Mouse (Mus musculus) limb, embryonic 10.5 days (tissue): Measurements from ENCODE around the gene Sec24a. TPM values are rescaled to one million over a fixed set of nuclear protein-coding genes. Genes with fewer than 3 reads are reported as not detected.
"Not testable (repeated sequence)": the region's sequence is repeated elsewhere in the genome, so short reads cannot be mapped to it uniquely, and the experiment has no call there.

Experiments used
- DNase-seq: peaks from one replicate; pipeline ENCODE4 v3.0.0-alpha.2; 2017; ENCODE audit warnings: low spot score
- H3K27ac ChIP-seq: fragments of 300-500 bp; sonication (generic); 2 replicates; pipeline ENCODE4 v1.5.1; 2016; ENCODE audit warnings: mild to moderate bottlenecking
- H3K27me3 ChIP-seq: fragments of 300-500 bp; sonication (generic); 2 replicates; pipeline ENCODE4 v1.6.1; 2016; ENCODE audit warnings: low read depth, mild to moderate bottlenecking; ENCODE audit not compliant: poor library complexity, severe bottlenecking
- H3K36me3 ChIP-seq: fragments of 300-500 bp; sonication (generic); 2 replicates; pipeline ENCODE4 v1.6.1; 2016; ENCODE audit warnings: mild to moderate bottlenecking, moderate library complexity
- H3K4me1 ChIP-seq: fragments of 300-500 bp; sonication (generic); 2 replicates; pipeline ENCODE4 v1.6.1; 2016
- H3K4me3 ChIP-seq: fragments of 300-500 bp; sonication (generic); 2 replicates; pipeline ENCODE4 v1.5.1; 2016; ENCODE audit warnings: mild to moderate bottlenecking, moderate library complexity
- H3K9me3 ChIP-seq: fragments of 300-500 bp; sonication (generic); replicated peaks from 2 replicates; pipeline ENCODE4 v1.6.1; 2016; ENCODE audit warnings: mild to moderate bottlenecking
- WGBS: fragments of 180-500 bp; shearing (Covaris S2); methylation state at CpG from one replicate; pipeline ENCODE4 v1.1.7; 2016; 5-methylcytosine and 5-hydroxymethylcytosine counted together
- polyA plus RNA-seq: library from polyadenylated mRNA; unstranded; fragments of >200 nt; fragmentation: Nextera tagmentation; extraction: Ambion mirVana; gene quantifications from 2 replicates; pipeline ENCODE4 v1.2.1, GENCODE M21; 2016

Gene Sec24a
- polyA plus RNA-seq, 1 experiment from 2014 or later = 13.4 TPM

DNA sequence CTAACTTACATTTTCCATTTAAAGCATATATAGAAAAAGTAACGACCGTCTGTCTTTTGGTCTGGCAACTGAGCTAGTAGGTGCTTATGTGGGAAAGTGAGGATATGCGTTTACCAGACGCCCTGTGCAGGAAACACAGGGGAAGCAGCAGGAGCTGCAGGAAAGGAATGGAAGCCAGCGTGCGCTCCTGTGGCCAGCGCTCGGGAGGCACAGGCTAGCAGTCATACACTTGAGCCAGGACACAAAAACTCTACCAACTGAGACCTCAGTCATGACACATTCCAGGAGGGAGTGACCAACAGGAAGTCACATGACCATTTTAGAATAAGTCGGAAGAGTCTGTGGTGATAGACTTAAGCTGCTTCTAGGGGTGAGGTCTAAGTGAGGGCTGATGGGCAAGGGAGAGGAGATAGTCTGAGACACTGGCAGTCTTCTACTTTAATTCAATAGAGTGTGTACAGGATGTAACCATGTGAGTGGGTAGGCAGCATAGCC lies 17.4 kb upstream of the Sec24a start:
- DNase-seq = no peak
- H3K27me3 ChIP-seq = no peaks in the 10 kb centered on the region
- no peaks in the 10 kb centered on the region for H3K9me3 ChIP-seq
- no peaks in the 10 kb centered on the region for H3K4me1 ChIP-seq
- no peak overlapping the region for H3K27ac ChIP-seq
- no peak overlapping the region for H3K4me3 ChIP-seq
- 91% methylated on average over 9 of the region's 9 CpGs for WGBS
- peaks cover 62% of the 10 kb centered on the region for H3K36me3 ChIP-seq

DNA sequence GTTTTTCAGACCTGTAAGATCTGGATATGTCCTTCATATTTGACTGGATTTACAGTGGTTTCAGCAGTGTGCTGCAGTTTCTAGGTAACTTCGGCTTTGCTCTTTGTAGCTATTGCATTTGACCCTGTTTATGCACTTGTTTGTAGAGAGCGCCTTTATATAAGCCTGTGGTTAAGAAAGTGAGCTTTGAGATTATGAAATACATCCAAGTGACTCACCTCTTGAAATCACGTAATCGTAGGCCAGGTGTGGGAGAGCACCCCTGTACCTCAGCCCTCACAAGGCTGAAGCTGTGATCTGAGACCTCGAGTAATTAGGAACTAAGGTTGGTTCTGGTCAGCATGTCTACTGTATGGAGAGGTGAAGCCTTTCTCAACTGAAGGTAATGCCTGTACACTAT lies 14.0 kb upstream of the Sec24a start:
- 95% methylated on average over 5 of the region's 5 CpGs for WGBS
- no peaks in the 10 kb centered on the region for H3K27me3 ChIP-seq
- no peak overlapping the region for H3K4me3 ChIP-seq
- no peaks in the 10 kb centered on the region for H3K9me3 ChIP-seq
- H3K27ac ChIP-seq = no peak overlapping the region
- no peaks in the 10 kb centered on the region for H3K4me1 ChIP-seq
- peaks cover 35% of the 10 kb centered on the region for H3K36me3 ChIP-seq
- no peak for DNase-seq

DNA sequence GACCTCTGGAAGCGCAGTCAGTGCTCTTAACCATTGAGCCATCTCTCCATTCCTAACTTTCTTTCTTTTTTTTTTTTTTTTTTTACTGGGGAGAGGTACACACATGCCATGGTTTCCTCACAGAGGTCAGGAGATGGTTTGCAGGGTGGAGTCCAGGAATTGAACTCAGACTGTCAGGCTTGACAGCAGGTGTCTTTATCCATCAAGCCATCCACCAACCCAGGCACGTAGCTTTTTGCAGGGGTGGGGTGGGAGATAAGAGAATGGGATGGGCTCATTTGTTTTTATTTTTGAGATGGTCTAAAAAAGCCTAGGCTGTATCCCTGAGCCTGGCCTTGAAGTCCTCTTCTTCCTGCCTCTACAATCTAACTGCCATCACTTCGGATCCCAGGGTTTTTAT lies 12.1 kb upstream of the Sec24a start:
- no peak overlapping the region for H3K4me3 ChIP-seq
- H3K36me3 ChIP-seq = peaks cover 15% of the 10 kb centered on the region
- DNase-seq = no peak
- H3K27me3 ChIP-seq = no peaks in the 10 kb centered on the region
- H3K4me1 ChIP-seq = no peaks in the 10 kb centered on the region
- no peaks in the 10 kb centered on the region for H3K9me3 ChIP-seq
- 94% methylated on average over 3 of the region's 3 CpGs for WGBS
- no peak overlapping the region for H3K27ac ChIP-seq

DNA sequence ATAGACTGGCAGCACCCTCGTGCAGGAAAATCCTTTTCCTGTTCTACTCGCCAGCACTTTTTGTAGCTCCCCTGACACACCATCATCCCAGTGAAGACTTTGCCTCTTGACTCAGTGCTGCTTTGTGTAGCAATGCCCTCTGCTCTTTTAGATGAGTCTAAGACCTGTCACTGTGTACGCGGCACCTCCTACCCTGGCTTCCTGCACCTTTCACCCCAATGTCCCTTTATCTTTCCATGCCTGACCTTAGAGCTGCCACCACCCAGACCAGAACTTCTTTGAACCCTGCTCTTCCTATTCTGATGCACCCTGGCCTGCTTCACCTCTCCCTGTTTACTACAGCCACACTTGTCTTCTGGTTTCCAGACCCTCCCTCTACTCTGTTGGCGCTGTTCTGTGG lies 4.9 kb upstream of the Sec24a start:
- Histone ChIP-seq H3K4me1 (peaks cover 13% of the 10 kb centered on the region), H3K4me3 (no peak overlapping the region), H3K9me3 (no peaks in the 10 kb centered on the region), H3K27me3 (no peaks in the 10 kb centered on the region), H3K27ac (no peak overlapping the region), H3K36me3 (no peaks in the 10 kb centered on the region)
- WGBS = 70% methylated on average over 5 of the region's 5 CpGs
- DNase-seq = no peak

DNA sequence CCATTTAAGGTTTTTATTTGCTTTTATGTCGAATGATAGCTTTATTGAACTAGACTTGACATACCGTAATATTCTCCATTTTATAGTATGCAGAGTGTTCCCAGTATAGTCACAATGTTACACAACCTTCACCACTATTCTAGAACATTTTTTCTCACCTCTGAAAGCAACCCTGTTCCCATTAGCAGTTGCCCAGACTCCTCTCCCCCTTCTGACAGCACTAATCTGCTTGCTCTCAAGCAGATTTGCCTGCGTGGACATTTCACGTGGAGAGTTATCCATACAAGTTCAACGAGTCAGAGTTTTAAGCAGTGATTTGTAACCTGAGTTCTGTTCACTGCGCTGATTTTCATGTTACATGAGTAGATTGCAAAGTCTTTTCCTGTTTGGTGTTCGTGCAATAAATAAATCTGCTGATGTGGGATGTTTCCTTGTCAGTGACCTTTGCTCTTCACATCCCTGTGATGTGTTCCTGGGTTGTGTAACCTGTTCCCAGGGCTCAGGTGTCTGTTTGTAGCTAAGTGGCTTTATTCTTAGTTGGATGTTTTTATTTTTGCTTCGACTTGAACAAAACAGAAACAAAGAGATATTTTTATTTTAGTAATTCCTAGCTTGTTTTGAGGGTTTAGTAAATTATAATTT lies 4.3 kb upstream of the Sec24a start:
- 81% methylated on average over 8 of the region's 8 CpGs for WGBS
- no peak for DNase-seq
- peaks cover 17% of the 10 kb centered on the region for H3K4me1 ChIP-seq
- no peaks in the 10 kb centered on the region for H3K36me3 ChIP-seq
- no peaks in the 10 kb centered on the region for H3K9me3 ChIP-seq
- no peak overlapping the region for H3K4me3 ChIP-seq
- no peak overlapping the region for H3K27ac ChIP-seq
- no peaks in the 10 kb centered on the region for H3K27me3 ChIP-seq

DNA sequence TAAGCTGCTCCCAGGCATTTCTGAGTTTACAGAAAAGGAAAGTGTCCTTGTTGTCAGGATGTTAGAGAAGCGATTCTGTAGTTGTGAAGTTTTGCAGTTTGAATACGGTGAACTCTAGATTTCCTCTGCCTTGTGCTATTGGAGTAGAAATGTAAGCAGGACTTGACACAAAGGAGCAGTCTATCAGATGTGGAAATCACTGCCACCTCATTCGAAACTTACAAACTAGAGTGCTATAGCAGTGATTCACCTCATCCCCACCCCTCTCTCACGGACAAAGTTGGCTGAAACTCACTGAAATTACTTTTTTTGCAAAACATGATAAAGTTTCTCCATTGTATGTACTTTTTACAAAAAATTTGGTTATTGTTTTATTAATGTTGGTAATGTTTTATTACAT lies 1.4 kb upstream of the Sec24a start:
- no peak overlapping the region for H3K27ac ChIP-seq
- H3K27me3 ChIP-seq = no peaks in the 10 kb centered on the region
- peak overlapping the region; percentile 71; the same call in 1 of the 2 replicates for H3K4me3 ChIP-seq
- no peak for DNase-seq
- H3K4me1 ChIP-seq = peaks cover 17% of the 10 kb centered on the region
- H3K36me3 ChIP-seq = no peaks in the 10 kb centered on the region
- H3K9me3 ChIP-seq = no peaks in the 10 kb centered on the region
- 84% methylated on average over 4 of the region's 4 CpGs for WGBS

DNA sequence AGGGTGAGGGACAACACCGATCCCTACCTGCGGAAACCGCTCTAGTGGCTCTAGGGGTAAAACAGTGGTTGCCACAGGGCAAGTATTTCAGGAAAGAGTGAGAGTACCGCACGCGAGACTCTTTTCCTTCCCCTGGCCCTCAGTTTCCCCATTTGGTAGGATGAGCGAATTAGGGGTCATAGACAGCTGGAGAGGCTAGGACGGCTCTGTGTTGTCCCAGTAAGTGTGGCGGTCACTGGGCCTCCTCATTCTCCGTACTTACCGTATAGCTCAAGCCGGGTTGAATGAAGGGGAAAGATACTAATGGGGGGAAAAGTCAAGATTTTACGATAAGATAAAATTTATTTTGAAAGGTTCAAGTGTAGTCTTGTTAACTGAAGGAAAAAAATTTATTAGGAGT lies 521 bp upstream of the Sec24a start:
- Histone ChIP-seq H3K27ac (peak overlapping the region; percentile 73), H3K4me3 (peak overlapping the region; percentile 71), H3K27me3 (no peaks in the 10 kb centered on the region), H3K4me1 (peaks cover 17% of the 10 kb centered on the region), H3K36me3 (no peaks in the 10 kb centered on the region), H3K9me3 (no peaks in the 10 kb centered on the region)
- DNase-seq = no peak
- 9% methylated on average over 13 of the region's 13 CpGs for WGBS

DNA sequence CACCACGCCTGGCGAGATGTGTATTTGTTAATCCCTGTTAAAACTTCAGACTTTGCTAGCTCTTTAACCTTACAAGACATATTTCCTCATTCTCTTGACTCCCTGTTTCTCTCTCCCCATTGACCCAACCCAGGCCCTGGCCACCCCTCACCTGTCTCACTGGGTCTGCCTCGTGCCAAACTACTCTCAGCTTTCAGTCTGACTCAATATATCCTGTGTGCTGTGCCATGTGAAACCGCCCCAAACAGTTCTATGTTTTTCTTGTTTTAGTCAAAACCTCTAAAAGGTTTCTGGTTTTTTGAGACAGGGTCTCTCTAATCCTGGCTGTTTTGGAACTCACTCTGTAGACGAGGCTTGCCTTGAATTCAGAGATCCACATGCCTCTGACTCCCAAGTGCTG lies 2.2 kb downstream of the Sec24a start:
- Histone ChIP-seq H3K9me3 (no peaks in the 10 kb centered on the region), H3K4me3 (no peak overlapping the region), H3K27me3 (no peaks in the 10 kb centered on the region), H3K36me3 (no peaks in the 10 kb centered on the region), H3K4me1 (peaks cover 23% of the 10 kb centered on the region), H3K27ac (no peak overlapping the region)
- 75% methylated on average over 5 of the region's 5 CpGs for WGBS
- no peak for DNase-seq

DNA sequence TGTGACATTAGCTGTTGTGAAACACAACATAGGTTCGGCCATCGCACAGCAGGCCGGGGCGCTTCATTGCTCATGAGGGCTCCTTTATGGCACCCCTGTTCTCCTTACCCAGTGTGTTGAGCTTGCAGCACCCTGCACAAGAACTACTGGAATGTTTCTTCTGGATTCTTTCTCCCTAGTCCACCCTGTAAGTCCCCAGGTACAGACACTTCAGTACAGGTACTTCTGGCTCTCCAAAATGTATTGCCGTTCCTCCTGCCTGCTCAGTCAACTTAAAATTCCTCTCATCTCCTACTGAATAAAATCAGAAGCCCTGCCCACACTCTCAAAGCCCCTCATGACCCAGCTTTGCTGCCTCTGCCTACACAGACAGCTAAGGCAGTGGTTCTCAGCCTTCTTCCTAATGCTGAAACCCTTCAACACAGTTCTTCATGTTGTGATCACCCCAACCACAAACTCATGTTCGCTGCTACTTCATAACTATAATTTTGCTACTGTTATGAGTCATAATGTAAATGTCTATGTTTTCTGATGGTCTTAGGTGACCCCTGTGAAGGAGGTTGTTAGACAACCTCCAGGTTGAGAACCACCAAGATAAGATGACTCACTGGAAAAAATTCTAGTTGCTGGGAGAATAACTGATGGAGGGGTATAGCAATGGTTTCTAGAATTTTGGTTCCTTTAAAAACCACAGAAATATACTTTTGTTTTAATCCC lies 3.3 kb downstream of the Sec24a start:
- no peak for DNase-seq
- Histone ChIP-seq H3K27me3 (no peaks in the 10 kb centered on the region), H3K4me1 (peaks cover 33% of the 10 kb centered on the region), H3K36me3 (no peaks in the 10 kb centered on the region), H3K9me3 (no peaks in the 10 kb centered on the region), H3K27ac (no peak overlapping the region), H3K4me3 (no peak overlapping the region)
- WGBS = 89% methylated on average over 6 of the region's 6 CpGs

DNA sequence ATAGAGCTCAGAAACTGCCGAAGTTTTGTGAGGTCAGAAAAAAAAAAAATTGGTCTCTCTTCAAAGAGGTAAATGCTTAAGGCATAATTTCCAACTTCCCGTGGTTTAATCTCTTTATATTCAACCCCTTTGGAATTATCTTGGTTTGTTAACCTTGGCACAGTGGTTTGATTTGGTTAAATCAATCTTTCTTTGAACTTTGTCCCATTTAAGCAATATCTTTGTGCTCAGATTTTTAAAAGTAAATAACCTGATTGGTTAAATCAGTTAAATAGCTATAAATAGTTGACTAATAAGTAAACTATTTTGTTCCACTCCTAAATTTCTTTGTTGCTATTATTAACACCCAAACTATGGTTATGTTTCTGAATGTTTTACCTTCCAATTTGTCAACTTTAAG lies 4.2 kb downstream of the Sec24a start:
- Histone ChIP-seq H3K27ac (no peak overlapping the region), H3K4me1 (peaks cover 30% of the 10 kb centered on the region), H3K27me3 (no peaks in the 10 kb centered on the region), H3K9me3 (no peaks in the 10 kb centered on the region), H3K4me3 (no peak overlapping the region), H3K36me3 (no peaks in the 10 kb centered on the region)
- 93% methylated on average over 2 of the region's 2 CpGs for WGBS
- DNase-seq = no peak

DNA sequence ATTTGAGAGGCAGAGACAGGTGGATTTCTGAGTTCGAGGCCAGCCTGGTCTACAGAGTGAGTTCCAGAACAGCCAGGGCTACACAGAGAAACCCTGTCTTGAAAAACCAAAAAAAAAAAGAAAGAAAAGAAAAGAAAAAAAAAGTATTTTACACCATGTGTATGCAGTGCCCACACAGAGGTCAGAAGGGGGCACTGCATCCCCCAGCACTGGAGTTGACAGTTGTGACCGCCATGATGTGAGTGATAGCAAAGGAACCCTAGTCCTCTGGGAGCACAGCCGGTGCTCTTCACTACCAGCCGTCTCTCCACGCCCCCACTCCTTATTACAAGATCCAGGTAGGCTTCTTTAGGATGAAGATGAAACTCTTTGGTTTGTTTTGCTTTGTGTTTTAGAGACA lies 5.2 kb downstream of the Sec24a start:
- not testable (repeated sequence) for H3K27ac ChIP-seq, DNase-seq, H3K27me3 ChIP-seq, H3K9me3 ChIP-seq, H3K36me3 ChIP-seq, H3K4me3 ChIP-seq
- peaks cover 25% of the 10 kb centered on the region for H3K4me1 ChIP-seq
- WGBS = 88% methylated on average over 5 of the region's 5 CpGs

DNA sequence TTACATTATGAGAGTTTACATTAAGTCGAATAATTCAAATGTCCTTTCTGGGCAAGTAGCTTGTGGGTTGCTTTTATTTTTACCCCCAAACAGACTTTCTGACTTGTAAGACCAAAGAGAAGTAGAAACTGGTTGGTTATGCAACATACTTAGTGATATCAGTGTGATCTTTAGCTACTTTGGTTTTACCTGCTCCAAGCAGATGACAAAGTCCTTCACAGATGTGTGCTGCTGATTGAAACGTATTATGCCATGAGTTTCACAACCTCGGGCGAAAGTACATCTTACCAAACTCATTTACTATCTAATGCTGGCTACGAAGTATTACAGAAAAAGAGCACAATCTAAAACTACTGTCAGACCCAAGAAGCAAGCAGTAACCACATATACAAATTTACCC lies 5.8 kb downstream of the Sec24a start:
- Histone ChIP-seq H3K27me3 (no peaks in the 10 kb centered on the region), H3K4me1 (peaks cover 22% of the 10 kb centered on the region), H3K9me3 (no peaks in the 10 kb centered on the region), H3K4me3 (no peak overlapping the region), H3K27ac (no peak overlapping the region), H3K36me3 (peaks cover 4% of the 10 kb centered on the region; the same call in 1 of the 2 replicates)
- 90% methylated on average over 5 of the region's 5 CpGs for WGBS
- DNase-seq = no peak

DNA sequence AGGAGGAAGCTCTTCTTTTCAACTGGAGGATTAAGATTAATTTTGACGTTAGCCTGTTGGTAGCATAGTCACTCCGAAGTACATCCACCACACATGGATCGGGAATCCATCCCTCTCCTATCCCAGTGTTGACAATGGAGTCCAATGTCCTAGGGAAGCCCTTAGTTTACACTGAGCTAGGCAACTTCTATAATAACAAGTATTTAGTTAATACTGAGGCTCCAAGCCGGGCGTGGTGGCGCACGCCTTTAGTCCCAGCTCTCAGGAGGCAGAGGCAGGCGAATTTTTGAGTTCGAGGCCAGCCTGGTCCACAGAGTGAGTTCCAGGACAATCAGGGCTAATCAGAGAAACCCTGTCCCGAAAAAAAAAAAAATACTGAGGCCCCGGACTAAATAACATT lies 6.4 kb downstream of the Sec24a start:
- H3K27ac ChIP-seq = peak overlapping the region; percentile 89; the same call in 1 of the 2 replicates
- H3K9me3 ChIP-seq = no peaks in the 10 kb centered on the region
- peaks cover 22% of the 10 kb centered on the region for H3K4me1 ChIP-seq
- peaks cover 4% of the 10 kb centered on the region; the same call in 1 of the 2 replicates for H3K36me3 ChIP-seq
- DNase-seq = no peak
- no peaks in the 10 kb centered on the region for H3K27me3 ChIP-seq
- WGBS = 78% methylated on average over 11 of the region's 11 CpGs
- H3K4me3 ChIP-seq = peak overlapping the region; percentile 99
